Mouse (Mus musculus) activated CD4-positive, CD25-positive, alpha-beta regulatory T cell, adult 4 months (primary cell): ENCODE results near the gene Medag. TPM values are rescaled to one million over a fixed set of nuclear protein-coding genes. Genes with fewer than 3 reads are reported as not detected.

Experiments used
- ATAC-seq: one replicate; pipeline ENCODE4 v1.8.0; 2017
- polyA plus RNA-seq, 2 experiments: library from polyadenylated mRNA; unstranded; fragments of 100-300 nt; shearing (Covaris generic); gene quantifications; one replicate each; pipeline ENCODE4 v1.2.1; 2017

Gene Medag
- polyA plus RNA-seq, 2 experiments from 2014 or later = 1.2 to 1.6 TPM

- no peak for ATAC-seq
Observed at GRCm38 (mm10) chr5:149430943-149431342, 19.4 kb downstream of the Medag start.

- ATAC-seq = no peak
Observed at GRCm38 (mm10) chr5:149433618-149434017, 22.1 kb downstream of the Medag start.

- ATAC-seq = no peak
Observed at GRCm38 (mm10) chr5:149434141-149434690, 22.7 kb downstream of the Medag start.

- no peak for ATAC-seq
Observed at GRCm38 (mm10) chr5:149436541-149436940, 25.0 kb downstream of the Medag start.

GRCm38 (mm10) chr5:149437150-149437549 lies 25.6 kb downstream of the Medag start:
- ATAC-seq = no peak

- ATAC-seq = peak; percentile 81
Observed at GRCm38 (mm10) chr5:149439531-149440179, 28.1 kb downstream of the Medag start, which contains the start of gene Tex26. TSS of gene Tex26 (plus strand) at chr5:149439660.

GRCm38 (mm10) chr5:149440180-149440573 lies 28.6 kb downstream of the Medag start:
- ATAC-seq = peak; percentile 28

- ATAC-seq = no peak
Observed at GRCm38 (mm10) chr5:149441646-149442276, 30.2 kb downstream of the Medag start.

GRCm38 (mm10) chr5:149442277-149442660 lies 30.7 kb downstream of the Medag start:
- ATAC-seq = no peak

- no peak for ATAC-seq
Observed at GRCm38 (mm10) chr5:149444451-149444850, 32.9 kb downstream of the Medag start.

GRCm38 (mm10) chr5:149446495-149446894 lies 34.9 kb downstream of the Medag start:
- ATAC-seq = no peak

GRCm38 (mm10) chr5:149447733-149448132 lies 36.2 kb downstream of the Medag start:
- no peak for ATAC-seq

GRCm38 (mm10) chr5:149449406-149449805 lies 37.9 kb downstream of the Medag start:
- no peak for ATAC-seq

- no peak for ATAC-seq
Observed at GRCm38 (mm10) chr5:149451209-149451681, 39.7 kb downstream of the Medag start.

- ATAC-seq = peak; percentile 81
Observed at GRCm38 (mm10) chr5:149454281-149454680, 42.7 kb downstream of the Medag start.

GRCm38 (mm10) chr5:149456544-149456943 lies 45.0 kb downstream of the Medag start:
- ATAC-seq = no peak

GRCm38 (mm10) chr5:149462071-149462470 lies 50.5 kb downstream of the Medag start:
- ATAC-seq = no peak

GRCm38 (mm10) chr5:149465305-149465704 lies 53.8 kb downstream of the Medag start:
- no peak for ATAC-seq

- ATAC-seq = no peak
Observed at GRCm38 (mm10) chr5:149474142-149474541, 62.6 kb downstream of the Medag start.

- no peak for ATAC-seq
Observed at GRCm38 (mm10) chr5:149474701-149475468, 63.3 kb downstream of the Medag start.
